Mouse (Mus musculus): ENCODE results near the gene Gm8297.
"Not testable (repeated sequence)": the region's sequence is repeated elsewhere in the genome, so short reads cannot be mapped to it uniquely, and the experiment has no call there.

- TF ChIP-seq TAL1, GATA1 (IDR thresholded peaks at IDR 0.05; ENCODE audit: low read length): not testable (repeated sequence)
Observed at GRCm38 (mm10) chr14:5015591-5015990, 31.9 kb downstream of the Gm8297 start, which contains the start of gene Gm3298.

All from erythroblast, embryonic 14.5 days (primary cell).